Mouse (Mus musculus): ENCODE measurements around the gene Brd3. TPM values are rescaled to one million over a fixed set of nuclear protein-coding genes. Genes with fewer than 3 reads are reported as not detected.

The Brd3 gene
- polyA plus RNA-seq, 1 experiment from 2014 or later = 188 TPM

DNA sequence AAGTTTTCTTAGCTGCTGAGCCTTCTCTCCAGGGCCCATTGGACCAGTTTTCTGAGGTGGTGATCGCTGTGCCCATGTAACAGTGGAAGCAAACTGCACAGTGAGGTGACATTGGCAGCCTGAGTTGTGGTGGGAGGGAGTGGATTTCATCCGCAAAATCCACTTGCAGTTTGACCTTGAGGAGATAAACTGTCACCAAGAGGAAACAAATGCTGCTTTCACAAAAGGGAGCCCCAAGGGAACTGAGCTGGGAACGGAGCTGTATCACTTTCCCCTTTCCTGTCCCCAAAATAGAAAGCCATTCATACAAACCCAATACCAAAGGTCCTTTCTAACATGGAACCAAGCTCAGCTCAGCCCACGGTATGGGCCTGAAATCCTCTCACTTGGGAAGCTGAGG, 27.6 kb downstream of the Brd3 start:
- no peak for ATAC-seq (replicated peaks; ENCODE audit: low FRiP score)
- Histone ChIP-seq H3K36me3 (ENCODE audit: control insufficient read depth, insufficient read depth, low read length) (no peaks in the 10 kb centered on the region), H3K9me3 (ENCODE audit: control insufficient read depth, low read length) (no peaks in the 10 kb centered on the region), H3K9ac (ENCODE audit: low read length) (no peak overlapping the region), H3K27me3 (ENCODE audit: control insufficient read depth, insufficient read depth, low read length) (no peaks in the 10 kb centered on the region), H3K4me3 (ENCODE audit: low read depth, low read length) (no peak overlapping the region), H3K4me1 (replicated peaks; ENCODE audit: control insufficient read depth, insufficient read depth, low read length) (no peaks in the 10 kb centered on the region), H3K27ac (ENCODE audit: low read depth, low read length) (no peak overlapping the region), H3K4me2 (ENCODE audit: low read depth, low read length, severe bottlenecking) (no peak overlapping the region)
- DNase-seq (ENCODE audit: low spot score) = no peak
- WGBS = 72% methylated on average over 4 of the region's 4 CpGs

DNA sequence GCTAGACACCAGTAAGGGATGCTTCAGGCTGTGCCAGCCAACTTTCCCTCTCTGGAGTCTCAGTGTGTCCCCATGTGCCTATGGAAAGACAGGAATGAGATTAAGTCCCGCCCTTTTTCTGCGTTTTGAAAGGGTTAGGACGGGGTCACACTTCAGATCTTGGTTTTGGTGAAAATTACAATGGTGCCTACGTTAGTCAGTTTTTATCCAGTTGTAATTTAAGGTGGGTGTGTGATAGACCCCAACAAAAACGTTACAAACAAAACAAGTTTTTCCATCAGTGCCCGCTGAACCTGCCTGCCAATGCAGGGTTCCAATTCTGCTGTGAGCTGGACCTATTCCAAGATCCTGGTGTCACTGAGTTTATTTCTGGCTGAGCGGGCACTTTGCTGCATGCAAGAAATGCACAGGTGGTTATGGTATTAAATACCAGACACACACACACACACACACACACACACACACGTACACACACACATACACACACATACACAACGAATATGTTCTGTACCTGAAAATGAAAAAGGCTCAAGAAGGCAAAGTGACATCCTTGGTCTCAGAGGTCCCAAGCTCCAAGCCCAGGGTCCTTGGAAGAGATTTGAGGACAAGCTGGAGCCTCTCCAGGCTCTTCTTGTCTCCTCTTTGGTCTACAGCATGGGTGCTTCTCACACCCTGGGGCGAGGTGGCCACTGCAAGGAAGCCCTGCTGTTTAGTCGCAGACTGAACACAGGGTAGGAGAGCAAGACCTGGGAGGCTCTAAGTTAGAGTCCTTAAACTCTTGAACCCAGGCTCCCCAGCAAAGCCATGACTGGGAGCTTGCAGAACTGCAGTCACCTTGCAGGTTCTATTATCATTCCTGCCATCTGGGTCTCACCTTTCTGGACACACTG, 30.9 kb downstream of the Brd3 start:
- peak overlapping the region; percentile 99 for H3K4me3 ChIP-seq (ENCODE audit: low read depth, low read length)
- H3K27me3 ChIP-seq (ENCODE audit: control insufficient read depth, insufficient read depth, low read length) = no peaks in the 10 kb centered on the region
- no peak for ATAC-seq (replicated peaks; ENCODE audit: low FRiP score)
- no peaks in the 10 kb centered on the region for H3K9me3 ChIP-seq (ENCODE audit: control insufficient read depth, low read length)
- peak overlapping the region; percentile 84 for H3K27ac ChIP-seq (ENCODE audit: low read depth, low read length)
- H3K4me2 ChIP-seq (ENCODE audit: low read depth, low read length, severe bottlenecking) = peak overlapping the region; percentile 79
- no peaks in the 10 kb centered on the region for H3K36me3 ChIP-seq (ENCODE audit: control insufficient read depth, insufficient read depth, low read length)
- WGBS = 34% methylated on average over 11 of the region's 11 CpGs
- peaks cover 15% of the 10 kb centered on the region for H3K4me1 ChIP-seq (replicated peaks; ENCODE audit: control insufficient read depth, insufficient read depth, low read length)
- DNase-seq (ENCODE audit: low spot score) = no peak
- peak overlapping the region; percentile 99 for H3K9ac ChIP-seq (ENCODE audit: low read length)

DNA sequence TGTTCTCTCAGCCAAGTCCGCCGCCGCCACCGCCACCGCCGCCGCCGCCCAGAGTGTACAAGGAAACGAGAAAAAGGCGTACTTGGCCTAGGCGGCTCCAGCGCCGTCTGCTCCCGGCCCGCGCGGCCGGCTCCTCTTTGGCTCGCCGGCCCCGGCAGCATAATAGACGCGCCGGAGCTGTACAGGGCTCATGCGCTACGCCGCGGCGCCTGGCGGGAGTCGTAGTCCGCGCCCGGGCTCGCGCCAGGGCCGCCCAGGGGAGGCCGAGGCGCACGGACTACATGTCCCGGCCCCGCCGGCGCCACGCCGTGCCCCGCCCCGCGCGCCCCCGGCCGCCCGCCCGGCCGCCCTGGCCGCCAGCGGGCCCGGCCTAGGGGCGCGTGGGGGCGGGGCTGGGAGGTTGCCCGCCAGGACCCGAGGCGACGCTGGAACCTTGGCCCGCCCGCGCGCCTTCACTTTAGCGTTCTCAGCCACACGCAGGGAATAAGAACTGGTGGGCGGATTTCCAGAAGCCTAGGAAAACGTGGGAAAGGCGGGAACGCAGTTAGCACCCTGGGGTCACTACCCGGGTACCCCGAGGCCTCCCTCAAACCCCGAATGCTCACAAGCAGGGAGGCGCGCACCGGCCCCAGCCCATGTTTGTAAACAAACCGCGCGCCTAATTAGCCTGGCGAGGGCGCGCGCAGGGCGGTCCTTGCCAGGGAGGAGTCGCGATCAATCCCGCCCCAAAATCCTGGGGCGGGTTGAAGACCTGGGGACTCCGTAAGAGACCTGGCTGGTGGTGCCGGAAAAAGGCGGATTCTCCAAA, 31.8 kb downstream of the Brd3 start:
- no peaks in the 10 kb centered on the region for H3K27me3 ChIP-seq (ENCODE audit: control insufficient read depth, insufficient read depth, low read length)
- under 1% methylated on average over 59 of the region's 96 CpGs for WGBS
- peak; percentile 95 for DNase-seq (ENCODE audit: low spot score)
- peaks cover 19% of the 10 kb centered on the region for H3K4me1 ChIP-seq (replicated peaks; ENCODE audit: control insufficient read depth, insufficient read depth, low read length)
- ATAC-seq (replicated peaks; ENCODE audit: low FRiP score) = peak; percentile 99
- H3K4me2 ChIP-seq (ENCODE audit: low read depth, low read length, severe bottlenecking) = peak overlapping the region; percentile 92
- H3K27ac ChIP-seq (ENCODE audit: low read depth, low read length) = peak overlapping the region; percentile 95
- no peaks in the 10 kb centered on the region for H3K36me3 ChIP-seq (ENCODE audit: control insufficient read depth, insufficient read depth, low read length)
- peak overlapping the region; percentile 99 for H3K9ac ChIP-seq (ENCODE audit: low read length)
- H3K9me3 ChIP-seq (ENCODE audit: control insufficient read depth, low read length) = no peaks in the 10 kb centered on the region
- H3K4me3 ChIP-seq (ENCODE audit: low read depth, low read length) = peak overlapping the region; percentile 99

DNA sequence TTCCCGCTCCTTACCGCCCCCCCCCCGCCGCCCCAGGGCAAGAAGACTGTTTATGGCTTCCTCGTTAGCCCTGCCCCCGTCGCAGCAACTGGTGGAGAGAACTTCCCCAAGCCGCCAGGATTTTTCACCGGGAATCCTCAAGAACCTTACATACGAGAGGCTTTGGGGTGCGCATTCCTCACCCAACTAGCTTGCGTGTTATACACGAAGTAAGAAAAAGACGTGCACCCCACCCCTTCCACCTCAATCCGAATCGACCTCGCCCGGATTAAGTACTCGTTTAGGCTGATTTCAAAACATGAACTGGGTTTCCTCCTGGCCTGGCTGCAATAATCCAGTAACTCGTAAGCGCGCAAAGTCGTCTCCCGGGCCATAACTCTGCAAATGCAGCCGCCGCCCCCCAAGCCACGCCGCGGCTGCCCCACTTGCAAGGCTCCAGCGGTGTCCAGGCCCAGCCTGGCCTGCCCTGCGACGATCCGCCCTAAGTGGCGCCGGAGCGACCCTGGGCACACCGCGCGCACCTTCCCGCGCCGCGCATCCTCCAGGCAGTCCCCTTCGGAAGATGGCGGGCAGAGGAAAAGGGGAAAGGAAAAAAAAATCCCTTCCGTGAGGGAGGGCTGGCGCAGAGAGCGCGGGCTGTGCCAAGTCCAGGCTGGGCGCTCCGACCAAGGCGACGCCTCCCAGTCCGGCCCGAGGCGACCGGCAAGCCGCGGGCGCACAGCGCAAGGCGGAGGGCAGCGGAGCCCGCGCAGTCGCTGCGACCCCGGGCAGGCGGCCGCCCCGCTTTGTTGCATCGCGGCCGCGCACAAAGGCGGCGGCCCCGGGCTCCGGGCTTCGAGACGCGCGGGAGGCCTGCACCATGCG, 32.6 kb downstream of the Brd3 start:
- peaks cover 21% of the 10 kb centered on the region for H3K4me1 ChIP-seq (replicated peaks; ENCODE audit: control insufficient read depth, insufficient read depth, low read length)
- under 1% methylated on average over 84 of the region's 84 CpGs for WGBS
- H3K27me3 ChIP-seq (ENCODE audit: control insufficient read depth, insufficient read depth, low read length) = no peaks in the 10 kb centered on the region
- H3K4me3 ChIP-seq (ENCODE audit: low read depth, low read length) = peak overlapping the region; percentile 99
- H3K9ac ChIP-seq (ENCODE audit: low read length) = peak overlapping the region; percentile 99
- ATAC-seq (replicated peaks; ENCODE audit: low FRiP score) (0 out of 2 replicates have a peak, but pooled peaks have one; percentile 4), DNase-seq (ENCODE audit: low spot score) (peak; percentile 71)
- peak overlapping the region; percentile 95 for H3K27ac ChIP-seq (ENCODE audit: low read depth, low read length)
- H3K36me3 ChIP-seq (ENCODE audit: control insufficient read depth, insufficient read depth, low read length) = no peaks in the 10 kb centered on the region
- no peaks in the 10 kb centered on the region for H3K9me3 ChIP-seq (ENCODE audit: control insufficient read depth, low read length)
- H3K4me2 ChIP-seq (ENCODE audit: low read depth, low read length, severe bottlenecking) = peak overlapping the region; percentile 92

DNA sequence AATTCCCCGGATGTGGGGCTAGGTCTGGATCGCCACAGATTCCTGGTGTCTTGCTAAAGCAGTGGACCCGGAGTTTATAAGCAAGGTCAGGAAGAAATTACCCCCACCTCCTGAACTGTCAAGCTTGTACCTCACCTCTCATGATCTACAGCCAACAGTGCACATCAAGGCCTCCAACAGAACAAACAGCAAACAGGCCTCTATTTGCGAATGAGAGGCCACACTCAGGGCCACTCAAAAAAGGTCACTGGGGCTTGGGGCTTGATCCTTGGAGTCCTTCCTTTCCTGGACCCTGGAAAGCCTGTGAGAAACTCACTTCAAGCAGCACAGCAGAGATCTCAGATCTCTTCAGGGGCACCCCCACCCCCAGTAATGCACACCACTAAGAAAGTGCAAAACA, 33.6 kb downstream of the Brd3 start:
- no peak overlapping the region for H3K27ac ChIP-seq (ENCODE audit: low read depth, low read length)

DNA sequence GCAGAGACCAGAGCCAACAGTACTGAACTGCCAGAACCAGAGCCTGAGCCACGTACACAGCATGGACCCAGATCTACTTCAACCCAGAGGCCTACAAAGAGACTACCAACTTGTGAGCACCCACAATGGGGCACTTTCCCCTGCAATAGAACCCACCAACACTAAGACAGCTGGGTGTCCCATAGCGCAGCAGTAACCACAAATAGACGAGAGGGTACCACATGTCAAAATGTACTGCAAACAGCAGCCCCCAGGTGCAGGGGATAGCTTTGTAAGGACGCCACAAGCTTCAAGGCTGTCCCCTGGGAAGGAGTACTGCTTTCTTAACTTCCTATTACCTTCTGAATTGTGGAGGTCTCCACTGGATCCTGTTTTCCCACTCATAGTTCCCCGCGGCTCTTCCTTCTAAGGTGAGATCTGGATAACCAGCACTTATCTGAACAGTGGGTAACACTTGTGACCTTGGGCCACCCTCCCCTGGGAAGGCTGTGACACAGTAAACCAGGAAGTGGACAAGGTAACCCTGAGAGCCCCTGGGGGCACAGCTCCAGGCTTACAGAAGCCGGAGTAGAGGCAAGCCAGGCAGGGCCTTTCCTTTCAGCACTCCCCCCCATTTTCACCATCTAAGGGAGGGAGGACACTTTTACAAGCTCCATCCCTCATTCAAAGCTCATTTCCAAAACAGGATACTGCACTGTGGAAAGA, 34.2 kb downstream of the Brd3 start:
- H3K27ac ChIP-seq (ENCODE audit: low read depth, low read length) = no peak overlapping the region
- H3K4me3 ChIP-seq (ENCODE audit: low read depth, low read length) = peak overlapping the region; percentile 99
- H3K4me1 ChIP-seq (replicated peaks; ENCODE audit: control insufficient read depth, insufficient read depth, low read length) = peaks cover 21% of the 10 kb centered on the region
- H3K36me3 ChIP-seq (ENCODE audit: control insufficient read depth, insufficient read depth, low read length) = no peaks in the 10 kb centered on the region; the same call in 1 of the 2 replicates
- ATAC-seq (replicated peaks; ENCODE audit: low FRiP score) (no peak), DNase-seq (ENCODE audit: low spot score) (no peak)
- peak overlapping the region; percentile 92 for H3K4me2 ChIP-seq (ENCODE audit: low read depth, low read length, severe bottlenecking)
- peak overlapping the region; percentile 99 for H3K9ac ChIP-seq (ENCODE audit: low read length)
- no peaks in the 10 kb centered on the region for H3K9me3 ChIP-seq (ENCODE audit: control insufficient read depth, low read length)
- WGBS = 78% methylated on average over 7 of the region's 7 CpGs
- no peaks in the 10 kb centered on the region for H3K27me3 ChIP-seq (ENCODE audit: control insufficient read depth, insufficient read depth, low read length)

More for the DNA sequence above, 33.6 kb downstream of the Brd3 start:
- Histone ChIP-seq H3K4me1 (replicated peaks; ENCODE audit: control insufficient read depth, insufficient read depth, low read length) (peaks cover 21% of the 10 kb centered on the region), H3K9ac (ENCODE audit: low read length) (peak overlapping the region; percentile 99), H3K9me3 (ENCODE audit: control insufficient read depth, low read length) (no peaks in the 10 kb centered on the region), H3K36me3 (ENCODE audit: control insufficient read depth, insufficient read depth, low read length) (no peaks in the 10 kb centered on the region; the same call in 1 of the 2 replicates), H3K4me2 (ENCODE audit: low read depth, low read length, severe bottlenecking) (peak overlapping the region; percentile 92), H3K4me3 (ENCODE audit: low read depth, low read length) (peak overlapping the region; percentile 99), H3K27me3 (ENCODE audit: control insufficient read depth, insufficient read depth, low read length) (no peaks in the 10 kb centered on the region)
- DNase-seq (ENCODE audit: low spot score) (no peak), ATAC-seq (replicated peaks; ENCODE audit: low FRiP score) (no peak)
- WGBS = 48% methylated on average over 4 of the region's 4 CpGs

DNA sequence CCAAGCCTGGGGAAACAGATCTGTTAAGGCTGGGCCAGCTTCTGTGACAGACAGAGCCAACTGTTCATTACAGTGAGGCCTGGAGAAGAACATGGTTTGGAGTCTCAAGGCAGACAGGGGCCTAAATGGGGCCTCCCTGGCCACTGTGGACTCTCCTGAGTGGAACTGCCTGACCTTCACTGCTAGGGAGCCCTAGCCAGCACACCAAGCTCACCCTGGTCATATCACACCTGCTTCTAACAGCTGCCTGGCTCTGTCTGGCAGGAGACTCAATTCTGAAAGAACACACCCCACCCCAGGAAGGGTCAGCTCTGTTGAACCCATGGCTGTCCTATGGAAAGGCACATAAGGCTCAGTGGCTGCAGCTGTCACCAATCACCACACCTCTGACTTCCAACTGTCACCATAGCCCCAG, 36.3 kb downstream of the Brd3 start:
- Histone ChIP-seq H3K9ac (ENCODE audit: low read length) (no peak overlapping the region), H3K9me3 (ENCODE audit: control insufficient read depth, low read length) (no peaks in the 10 kb centered on the region), H3K4me1 (replicated peaks; ENCODE audit: control insufficient read depth, insufficient read depth, low read length) (peaks cover 21% of the 10 kb centered on the region), H3K36me3 (ENCODE audit: control insufficient read depth, insufficient read depth, low read length) (no peaks in the 10 kb centered on the region; the same call in 1 of the 2 replicates), H3K27me3 (ENCODE audit: control insufficient read depth, insufficient read depth, low read length) (no peaks in the 10 kb centered on the region), H3K4me2 (ENCODE audit: low read depth, low read length, severe bottlenecking) (no peak overlapping the region), H3K27ac (ENCODE audit: low read depth, low read length) (no peak overlapping the region), H3K4me3 (ENCODE audit: low read depth, low read length) (no peak overlapping the region)
- DNase-seq (ENCODE audit: low spot score) (no peak), ATAC-seq (replicated peaks; ENCODE audit: low FRiP score) (no peak)
